ENCODE assay signal across 9 mouse cellular contexts in the genomic region with DNA sequence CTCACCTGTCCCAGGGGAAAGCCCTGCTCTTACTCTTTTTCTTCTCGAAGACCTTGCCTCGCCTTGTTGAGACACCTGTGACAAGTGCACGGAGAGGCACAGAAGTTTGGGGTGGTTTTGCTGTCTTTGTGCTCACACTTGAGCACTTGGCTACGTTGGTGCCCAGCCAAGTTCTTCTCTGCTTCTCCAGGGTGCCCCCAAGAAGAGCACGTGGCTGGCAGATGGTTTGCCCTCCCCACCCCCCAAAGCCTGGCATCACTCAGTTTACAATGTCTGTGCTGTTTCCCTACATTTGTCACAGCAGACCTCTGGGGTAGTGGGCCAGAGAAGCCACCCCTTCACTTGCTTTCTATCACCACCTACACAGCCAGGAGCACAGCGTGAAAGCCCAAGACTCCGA. TPM values are rescaled to one million over a fixed set of nuclear protein-coding genes. Genes with fewer than 3 reads are reported as not detected.
DNase-seq lines count a peak whose midpoint lies in the region; ATAC-seq and TF ChIP-seq lines count a peak whose summit lies in the region.
"Had no signal": no experiment of that assay in that cellular context is flagged by ENCODE, and none has a peak within 500 bp of the region (broad histone marks: within the 10 kb centered on the region; RNA-seq: fewer than 3 reads in every experiment).

No protein-coding gene starts in this region.

- WGBS in neural tube, embryonic 12.5 days: 81% methylated on average over 7 of the region's 7 CpGs
- 82% methylated on average over 7 of the region's 7 CpGs for WGBS in kidney, adult 2 months

- no peak overlapping the region for H3K9ac ChIP-seq in neural tube, embryonic 12.5 days

- no peaks in the 10 kb centered on the region for H3K9me3 ChIP-seq in neural tube, embryonic 12.5 days
- H3K9me3 ChIP-seq: megakaryocyte, embryonic 14.5 days had no signal

- H3K4me3 ChIP-seq in neural tube, embryonic 12.5 days: no peak overlapping the region
- H3K4me3 ChIP-seq in layer of hippocampus, adult 2 months: peak overlapping the region; percentile 87
- no peak overlapping the region for H3K4me3 ChIP-seq in kidney, adult 2 months (ENCODE audit: insufficient read depth, low read depth, low read length)

- H3K4me2 ChIP-seq in neural tube, embryonic 12.5 days (replicated peaks): peak overlapping the region; percentile 100

- H3K36me3 ChIP-seq in neural tube, embryonic 12.5 days: no peaks in the 10 kb centered on the region
- H3K36me3 ChIP-seq in kidney, adult 2 months (ENCODE audit: control insufficient read depth, insufficient read depth, low read length): no peaks in the 10 kb centered on the region

- no peak for TF ChIP-seq POLR2A in kidney, adult 2 months (IDR thresholded peaks at IDR 0.05; ENCODE audit: low read depth, low read length)

- no peak for TF ChIP-seq CTCF in layer of hippocampus, adult 2 months (conservative IDR thresholded peaks at IDR 0.05)
- no peak for TF ChIP-seq CTCF in kidney, adult 2 months (conservative IDR thresholded peaks at IDR 0.05; ENCODE audit: insufficient read depth, insufficient read length, low read depth, low read length)

- DNase-seq in frontal cortex, postnatal 14 days (ENCODE audit: low spot score in 2 of 2): peak; percentile 17 to 23
- no peak for DNase-seq in frontal cortex, postnatal 36 days (ENCODE audit: low spot score in 2 of 2)
- DNase-seq in neural tube, embryonic 10.5 days (ENCODE audit: extremely low spot score, low spot score): no peak
- peak; percentile 41 to 54 for DNase-seq in layer of hippocampus, adult 2 months (ENCODE audit: low spot score in 2 of 2)
- DNase-seq in thymus, postnatal 0 days (ENCODE audit: low spot score): peak; percentile 5
- DNase-seq in gastrocnemius, postnatal 10 days: no peak
- no peak for DNase-seq in kidney, adult 2 months

- H3K27me3 ChIP-seq in neural tube, embryonic 12.5 days (replicated peaks): peaks cover 21% of the 10 kb centered on the region
- H3K27me3 ChIP-seq in kidney, adult 2 months (replicated peaks; ENCODE audit: control insufficient read depth, insufficient read depth, low read length): no peaks in the 10 kb centered on the region

- H3K27ac ChIP-seq in neural tube, embryonic 12.5 days: no peak overlapping the region
- peak overlapping the region; percentile 93 for H3K27ac ChIP-seq in layer of hippocampus, adult 2 months
- no peak overlapping the region for H3K27ac ChIP-seq in kidney, adult 2 months (ENCODE audit: insufficient read depth, low read depth, low read length)

- ATAC-seq in neural tube, embryonic 12.5 days (ENCODE audit: low FRiP score, low read depth): no peak

- peaks cover 13% of the 10 kb centered on the region for H3K4me1 ChIP-seq in neural tube, embryonic 12.5 days
- no peaks in the 10 kb centered on the region for H3K4me1 ChIP-seq in kidney, adult 2 months (ENCODE audit: control insufficient read depth, insufficient read depth, low read length)

RNA-seq across cellular contexts. Expression of gene Adamts17, which starts 1.6 kb away (rescaled TPM):
- 4.7 and 4.8 TPM in 2 replicates for polyA plus RNA-seq in neural tube, embryonic 12.5 days (2016; fragmentation: Nextera tagmentation; extraction: Ambion mirVana)
- 10 to 100 TPM; 27.3 to 32.7 TPM for total RNA-seq in layer of hippocampus, adult 2 months (2021)
- 0.82 and 1.2 TPM in 2 replicates for polyA plus RNA-seq in thymus, postnatal 0 days (2015; fragmentation: Nextera tagmentation; extraction: Ambion mirVana)
- 10 to 100 TPM in 1 of 2 experiments, 1 to 10 TPM in 1; 9.7 to 16.6 TPM for total RNA-seq in gastrocnemius, postnatal 10 days (2021)
- polyA plus RNA-seq in kidney, adult 2 months (2012; rRNA removed): 0.17 and 0.41 TPM in 2 replicates

Comparison
In these comparisons a context has a peak if more than half of its experiments do, and no peak if none do; other contexts are left out.
1. DNase-seq: peak in frontal cortex, postnatal 14 days (2 of 2), layer of hippocampus, adult 2 months (2 of 2) and thymus, postnatal 0 days (single experiment); none in frontal cortex, postnatal 36 days (0 of 2), neural tube, embryonic 10.5 days (single experiment), gastrocnemius, postnatal 10 days (single experiment) and kidney, adult 2 months (single experiment).